Mouse (Mus musculus): ENCODE data around the gene Ptprn2. TPM values are rescaled to one million over a fixed set of nuclear protein-coding genes. Genes with fewer than 3 reads are reported as not detected.

Ptprn2 gene
- polyA plus RNA-seq, 1 experiment from 2014 or later = 6.9 TPM

- DNase-seq (ENCODE audit: low spot score) = peak; percentile 81
- 7% methylated on average over 12 of the region's 12 CpGs for WGBS
- H3K27ac ChIP-seq (ENCODE audit: low read depth, low read length) = peak overlapping the region; percentile 73
- peak; percentile 84 for ATAC-seq (ENCODE audit: low FRiP score)
- no peaks in the 10 kb centered on the region for H3K9me3 ChIP-seq (ENCODE audit: control insufficient read depth, low read length)
- no peak overlapping the region; the same call in 1 of the 2 replicates for H3K4me2 ChIP-seq (replicated peaks; ENCODE audit: low read depth, low read length)
- H3K9ac ChIP-seq (ENCODE audit: low read depth, low read length) = peak overlapping the region; percentile 5; the same call in 1 of the 2 replicates
- H3K4me1 ChIP-seq (replicated peaks; ENCODE audit: control insufficient read depth, insufficient read depth, low read length) = peaks cover 30% of the 10 kb centered on the region
- H3K27me3 ChIP-seq (ENCODE audit: control insufficient read depth, insufficient read depth, low read length) = no peaks in the 10 kb centered on the region
- no peak overlapping the region for H3K4me3 ChIP-seq (ENCODE audit: low read depth, low read length)
- no peaks in the 10 kb centered on the region for H3K36me3 ChIP-seq (ENCODE audit: control insufficient read depth, insufficient read depth, low read length)
Measured at GRCm38 (mm10) chr12:117196721-117197425, 711.4 kb downstream of the Ptprn2 start.

DNA sequence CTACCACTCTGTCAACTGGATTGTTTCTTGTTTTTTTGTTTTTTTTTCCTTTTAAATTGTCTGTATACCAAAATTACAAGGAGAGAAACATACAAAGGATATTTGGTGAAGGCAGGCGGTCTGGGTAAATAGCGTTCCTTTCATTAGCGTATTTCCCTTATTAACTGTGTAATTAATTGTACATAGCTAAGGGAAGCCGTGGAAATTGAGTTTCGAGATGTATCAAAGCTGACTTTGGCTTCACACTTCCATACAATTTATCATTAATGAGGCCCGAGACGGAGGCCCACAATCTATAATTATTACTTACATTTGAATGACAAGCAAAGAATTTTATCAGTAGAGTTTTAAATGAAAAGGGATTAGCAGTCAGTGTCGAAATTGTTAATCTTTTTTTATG, 712.6 kb downstream of the Ptprn2 start:
- Histone ChIP-seq H3K4me3 (ENCODE audit: low read depth, low read length) (no peak overlapping the region), H3K27ac (ENCODE audit: low read depth, low read length) (0 out of 2 replicates have a peak overlapping the region, but pooled peaks have one; percentile 13), H3K36me3 (ENCODE audit: control insufficient read depth, insufficient read depth, low read length) (no peaks in the 10 kb centered on the region), H3K27me3 (ENCODE audit: control insufficient read depth, insufficient read depth, low read length) (no peaks in the 10 kb centered on the region), H3K9ac (ENCODE audit: low read depth, low read length) (no peak overlapping the region), H3K4me2 (replicated peaks; ENCODE audit: low read depth, low read length) (no peak overlapping the region), H3K9me3 (ENCODE audit: control insufficient read depth, low read length) (no peaks in the 10 kb centered on the region), H3K4me1 (replicated peaks; ENCODE audit: control insufficient read depth, insufficient read depth, low read length) (peaks cover 30% of the 10 kb centered on the region)
- DNase-seq (ENCODE audit: low spot score) (no peak), ATAC-seq (ENCODE audit: low FRiP score) (no peak)
- 62% methylated on average over 8 of the region's 8 CpGs for WGBS

- peaks cover 28% of the 10 kb centered on the region for H3K4me1 ChIP-seq (replicated peaks; ENCODE audit: control insufficient read depth, insufficient read depth, low read length)
- peak overlapping the region; percentile 42; the same call in 1 of the 2 replicates for H3K27ac ChIP-seq (ENCODE audit: low read depth, low read length)
- WGBS = 16% methylated on average over 9 of the region's 9 CpGs
- no peaks in the 10 kb centered on the region for H3K9me3 ChIP-seq (ENCODE audit: control insufficient read depth, low read length)
- no peak overlapping the region for H3K9ac ChIP-seq (ENCODE audit: low read depth, low read length)
- no peaks in the 10 kb centered on the region for H3K36me3 ChIP-seq (ENCODE audit: control insufficient read depth, insufficient read depth, low read length)
- DNase-seq (ENCODE audit: low spot score) (peak; percentile 46), ATAC-seq (ENCODE audit: low FRiP score) (no peak)
- H3K27me3 ChIP-seq (ENCODE audit: control insufficient read depth, insufficient read depth, low read length) = no peaks in the 10 kb centered on the region
- no peak overlapping the region for H3K4me2 ChIP-seq (replicated peaks; ENCODE audit: low read depth, low read length)
- no peak overlapping the region for H3K4me3 ChIP-seq (ENCODE audit: low read depth, low read length)
Measured at GRCm38 (mm10) chr12:117200117-117200516, 714.6 kb downstream of the Ptprn2 start.

- Histone ChIP-seq H3K27me3 (ENCODE audit: control insufficient read depth, insufficient read depth, low read length) (no peaks in the 10 kb centered on the region), H3K4me1 (replicated peaks; ENCODE audit: control insufficient read depth, insufficient read depth, low read length) (peaks cover 27% of the 10 kb centered on the region), H3K9ac (ENCODE audit: low read depth, low read length) (no peak overlapping the region), H3K4me3 (ENCODE audit: low read depth, low read length) (no peak overlapping the region), H3K4me2 (replicated peaks; ENCODE audit: low read depth, low read length) (no peak overlapping the region), H3K36me3 (ENCODE audit: control insufficient read depth, insufficient read depth, low read length) (no peaks in the 10 kb centered on the region), H3K27ac (ENCODE audit: low read depth, low read length) (no peak overlapping the region), H3K9me3 (ENCODE audit: control insufficient read depth, low read length) (no peaks in the 10 kb centered on the region)
- 60% methylated on average over 5 of the region's 5 CpGs for WGBS
- DNase-seq (ENCODE audit: low spot score) (no peak), ATAC-seq (ENCODE audit: low FRiP score) (no peak)
Measured at GRCm38 (mm10) chr12:117200590-117200989, 715.1 kb downstream of the Ptprn2 start.

- Histone ChIP-seq H3K27ac (ENCODE audit: low read depth, low read length) (no peak overlapping the region), H3K4me1 (replicated peaks; ENCODE audit: control insufficient read depth, insufficient read depth, low read length) (peaks cover 10% of the 10 kb centered on the region), H3K9ac (ENCODE audit: low read depth, low read length) (no peak overlapping the region), H3K4me2 (replicated peaks; ENCODE audit: low read depth, low read length) (no peak overlapping the region), H3K36me3 (ENCODE audit: control insufficient read depth, insufficient read depth, low read length) (no peaks in the 10 kb centered on the region), H3K27me3 (ENCODE audit: control insufficient read depth, insufficient read depth, low read length) (no peaks in the 10 kb centered on the region), H3K4me3 (ENCODE audit: low read depth, low read length) (no peak overlapping the region), H3K9me3 (ENCODE audit: control insufficient read depth, low read length) (no peaks in the 10 kb centered on the region)
- ATAC-seq (ENCODE audit: low FRiP score) = no peak
- no peak for DNase-seq (ENCODE audit: low spot score)
- WGBS = 66% methylated on average over 7 of the region's 7 CpGs
Measured at GRCm38 (mm10) chr12:117203506-117203905, 718.0 kb downstream of the Ptprn2 start.

GRCm38 (mm10) chr12:117204905-117205304, 719.4 kb downstream of the Ptprn2 start:
- H3K4me2 ChIP-seq (replicated peaks; ENCODE audit: low read depth, low read length) = no peak overlapping the region
- H3K9ac ChIP-seq (ENCODE audit: low read depth, low read length) = no peak overlapping the region
- no peaks in the 10 kb centered on the region for H3K27me3 ChIP-seq (ENCODE audit: control insufficient read depth, insufficient read depth, low read length)
- no peaks in the 10 kb centered on the region for H3K9me3 ChIP-seq (ENCODE audit: control insufficient read depth, low read length)
- no peaks in the 10 kb centered on the region for H3K36me3 ChIP-seq (ENCODE audit: control insufficient read depth, insufficient read depth, low read length)
- DNase-seq (ENCODE audit: low spot score) (no peak), ATAC-seq (ENCODE audit: low FRiP score) (no peak)
- no peak overlapping the region for H3K27ac ChIP-seq (ENCODE audit: low read depth, low read length)
- peaks cover 5% of the 10 kb centered on the region for H3K4me1 ChIP-seq (replicated peaks; ENCODE audit: control insufficient read depth, insufficient read depth, low read length)
- H3K4me3 ChIP-seq (ENCODE audit: low read depth, low read length) = no peak overlapping the region

- no peak overlapping the region for H3K9ac ChIP-seq (ENCODE audit: low read depth, low read length)
- no peaks in the 10 kb centered on the region for H3K36me3 ChIP-seq (ENCODE audit: control insufficient read depth, insufficient read depth, low read length)
- no peak overlapping the region for H3K27ac ChIP-seq (ENCODE audit: low read depth, low read length)
- no peak for ATAC-seq (ENCODE audit: low FRiP score)
- H3K4me3 ChIP-seq (ENCODE audit: low read depth, low read length) = no peak overlapping the region
- H3K4me2 ChIP-seq (replicated peaks; ENCODE audit: low read depth, low read length) = no peak overlapping the region
- WGBS = 78% methylated on average over 4 of the region's 4 CpGs
- H3K4me1 ChIP-seq (replicated peaks; ENCODE audit: control insufficient read depth, insufficient read depth, low read length) = no peaks in the 10 kb centered on the region; the same call in 1 of the 2 replicates
- H3K9me3 ChIP-seq (ENCODE audit: control insufficient read depth, low read length) = no peaks in the 10 kb centered on the region
- no peaks in the 10 kb centered on the region for H3K27me3 ChIP-seq (ENCODE audit: control insufficient read depth, insufficient read depth, low read length)
- no peak for DNase-seq (ENCODE audit: low spot score)
Measured at GRCm38 (mm10) chr12:117207421-117208120, 722.1 kb downstream of the Ptprn2 start.

- no peak overlapping the region for H3K27ac ChIP-seq (ENCODE audit: low read depth, low read length)
- WGBS = 97% methylated on average over 4 of the region's 4 CpGs
- no peaks in the 10 kb centered on the region; the same call in 1 of the 2 replicates for H3K27me3 ChIP-seq (ENCODE audit: control insufficient read depth, insufficient read depth, low read length)
- no peaks in the 10 kb centered on the region for H3K9me3 ChIP-seq (ENCODE audit: control insufficient read depth, low read length)
- H3K4me2 ChIP-seq (replicated peaks; ENCODE audit: low read depth, low read length) = no peak overlapping the region
- ATAC-seq (ENCODE audit: low FRiP score) = no peak
- H3K4me1 ChIP-seq (replicated peaks; ENCODE audit: control insufficient read depth, insufficient read depth, low read length) = no peaks in the 10 kb centered on the region; the same call in 1 of the 2 replicates
- H3K4me3 ChIP-seq (ENCODE audit: low read depth, low read length) = no peak overlapping the region
- H3K36me3 ChIP-seq (ENCODE audit: control insufficient read depth, insufficient read depth, low read length) = no peaks in the 10 kb centered on the region; the same call in 1 of the 2 replicates
- H3K9ac ChIP-seq (ENCODE audit: low read depth, low read length) = no peak overlapping the region
- DNase-seq (ENCODE audit: low spot score) = no peak
Measured at GRCm38 (mm10) chr12:117210467-117210866, 724.9 kb downstream of the Ptprn2 start.

Measured in hindbrain, embryonic 11.5 days (tissue).